Mouse (Mus musculus): ENCODE results near the gene Sox21.

- TF ChIP-seq POLR2A (IDR thresholded peaks at IDR 0.05; ENCODE audit: low read depth, low read length) = no peak
- TF ChIP-seq CTCF (IDR thresholded peaks at IDR 0.05; ENCODE audit: extremely low read depth, insufficient read depth, insufficient read length, insufficient replicate concordance) = no peak
Measured at GRCm38 (mm10) chr14:118207347-118207746, 29.5 kb downstream of the Sox21 start.

Measured in spleen, adult 2 months (tissue).